Mouse (Mus musculus): ENCODE results near the gene Parp8.

The Parp8 gene

GRCm38 (mm10) chr13:116870221-116870620, 155.1 kb downstream of the Parp8 start:
- no peak for DNase-seq (ENCODE audit: low spot score in 2 of 2)

GRCm38 (mm10) chr13:116843937-116844336, 181.4 kb downstream of the Parp8 start:
- no peak for DNase-seq (ENCODE audit: low spot score in 2 of 2)

DNA sequence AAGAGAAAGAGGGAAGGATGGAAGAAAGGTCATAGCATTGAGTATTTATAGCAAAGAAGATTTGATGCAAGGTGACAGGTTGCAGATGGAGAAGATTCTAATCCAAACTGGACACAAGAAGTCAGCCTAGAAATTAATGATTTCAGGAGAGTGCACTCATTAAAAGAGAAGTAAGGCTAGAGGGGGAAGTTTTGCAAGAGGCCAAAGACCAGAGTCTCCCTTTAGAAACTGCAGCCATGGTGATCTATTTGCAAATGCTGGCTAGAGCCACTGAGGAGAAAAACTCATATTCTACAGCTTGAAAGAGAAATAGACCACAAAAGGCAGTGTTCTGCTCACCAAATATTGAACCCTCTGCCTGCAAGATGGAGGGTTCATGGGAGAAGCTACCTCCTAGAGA, 194.4 kb downstream of the Parp8 start:
- no peak for DNase-seq (ENCODE audit: low spot score in 2 of 2)

- no peak for DNase-seq (ENCODE audit: low spot score in 2 of 2)
These were observed 196.3 kb downstream of the Parp8 start for GRCm38 (mm10) chr13:116829015-116829414.

- DNase-seq (ENCODE audit: low spot score in 2 of 2): no peak
These were observed 213.9 kb downstream of the Parp8 start for GRCm38 (mm10) chr13:116811456-116811855.

Measured in right cerebral cortex, postnatal 36 days (tissue).